Mouse (Mus musculus): ENCODE measurements around the gene Fam216a. TPM values are rescaled to one million over a fixed set of nuclear protein-coding genes. Genes with fewer than 3 reads are reported as not detected.
A peak's percentile ranks its signal among the peaks of the same experiment; 100 is the strongest.

Fam216a gene
- polyA plus RNA-seq, 2 experiments: 17.1 to 18.1 TPM

- Histone ChIP-seq H3K4me1 (replicated peaks; ENCODE audit: control insufficient read depth in 2 of 2, insufficient read depth in 2 of 2, low read length in 1 of 2) (peaks cover 0 to 12% of the 10 kb centered on the region in 2 experiments; a peak in 2 of 4 replicates), H3K36me3 (replicated peaks; ENCODE audit: control insufficient read depth, insufficient read depth, low read depth) (no peaks in the 10 kb centered on the region; the same call in 1 of the 2 replicates), H3K27ac (no peak overlapping the region), H3K9me3 (ENCODE audit: control insufficient read depth, low read length) (no peaks in the 10 kb centered on the region), H3K4me3 (ENCODE audit: insufficient read depth in 1 of 2, low read depth in 2 of 2, low read length in 2 of 2) (no peak overlapping the region), H3K9ac (replicated peaks) (no peak overlapping the region), H3K27me3 (ENCODE audit: control insufficient read depth, insufficient read depth, low read length) (no peaks in the 10 kb centered on the region), H3K4me2 (ENCODE audit: low read depth) (no peak overlapping the region)
- 51% methylated on average over 3 of the region's 3 CpGs for WGBS (ENCODE audit: insufficient replicate concordance)
- DNase-seq (ENCODE audit: low read depth in 3 of 3, low spot score in 3 of 3) (peak in 2 of 3 experiments; percentile 15 to 24), ATAC-seq (ENCODE audit: insufficient read depth) (peak; percentile 23; the same call in 1 of the 2 replicates)
- TF ChIP-seq EP300 (IDR thresholded peaks at IDR 0.05; ENCODE audit: low read depth): no peak
- peak; percentile 72 for TF ChIP-seq CTCF (IDR thresholded peaks at IDR 0.05; ENCODE audit: low read depth)
Observed at GRCm38 (mm10) chr5:122318100-122318499, 54.1 kb downstream of the Fam216a start.

- ATAC-seq (ENCODE audit: insufficient read depth) (no peak), DNase-seq (ENCODE audit: low read depth in 3 of 3, low spot score in 3 of 3) (no peak)
- Histone ChIP-seq H3K36me3 (replicated peaks; ENCODE audit: control insufficient read depth, insufficient read depth, low read depth) (no peaks in the 10 kb centered on the region; the same call in 1 of the 2 replicates), H3K27ac (no peak overlapping the region), H3K4me3 (ENCODE audit: insufficient read depth in 1 of 2, low read depth in 2 of 2, low read length in 2 of 2) (no peak overlapping the region), H3K9me3 (ENCODE audit: control insufficient read depth, low read length) (no peaks in the 10 kb centered on the region), H3K4me1 (replicated peaks; ENCODE audit: control insufficient read depth in 2 of 2, insufficient read depth in 2 of 2, low read length in 1 of 2) (peaks cover 0 to 12% of the 10 kb centered on the region in 2 experiments; a peak in 2 of 4 replicates), H3K9ac (replicated peaks) (no peak overlapping the region), H3K27me3 (ENCODE audit: control insufficient read depth, insufficient read depth, low read length) (no peaks in the 10 kb centered on the region), H3K4me2 (ENCODE audit: low read depth) (no peak overlapping the region)
- 43% methylated on average over 11 of the region's 11 CpGs for WGBS (ENCODE audit: insufficient replicate concordance)
- TF ChIP-seq EP300 (IDR thresholded peaks at IDR 0.05; ENCODE audit: low read depth) (no peak), CTCF (IDR thresholded peaks at IDR 0.05; ENCODE audit: low read depth) (no peak)
Observed at GRCm38 (mm10) chr5:122317329-122318045, 54.7 kb downstream of the Fam216a start.

- H3K4me1 ChIP-seq (replicated peaks; ENCODE audit: control insufficient read depth in 2 of 2, insufficient read depth in 2 of 2, low read length in 1 of 2): peaks cover 0 to 12% of the 10 kb centered on the region in 2 experiments; a peak in 2 of 4 replicates
- H3K36me3 ChIP-seq (replicated peaks; ENCODE audit: control insufficient read depth, insufficient read depth, low read depth): no peaks in the 10 kb centered on the region; the same call in 1 of the 2 replicates
- no peak overlapping the region; a peak in 1 of 4 replicates for H3K4me3 ChIP-seq (ENCODE audit: insufficient read depth in 1 of 2, low read depth in 2 of 2, low read length in 2 of 2)
- H3K9me3 ChIP-seq (ENCODE audit: control insufficient read depth, low read length): no peaks in the 10 kb centered on the region
- H3K27ac ChIP-seq: no peak overlapping the region
- DNase-seq (ENCODE audit: low read depth in 3 of 3, low spot score in 3 of 3) (no peak), ATAC-seq (ENCODE audit: insufficient read depth) (peak; percentile 55; the same call in 1 of the 2 replicates)
- no peak overlapping the region for H3K9ac ChIP-seq (replicated peaks)
- H3K27me3 ChIP-seq (ENCODE audit: control insufficient read depth, insufficient read depth, low read length): no peaks in the 10 kb centered on the region
- no peak for TF ChIP-seq EP300 (IDR thresholded peaks at IDR 0.05; ENCODE audit: low read depth)
- TF ChIP-seq CTCF (IDR thresholded peaks at IDR 0.05; ENCODE audit: low read depth): no peak
- H3K4me2 ChIP-seq (ENCODE audit: low read depth): peak overlapping the region; percentile 28
- 13% methylated on average over 20 of the region's 20 CpGs for WGBS (ENCODE audit: insufficient replicate concordance)
Observed at GRCm38 (mm10) chr5:122314966-122315667, 57.0 kb downstream of the Fam216a start.

Other genes with a start within 250 kb of the Fam216a start
- gene Ccdc63, start 231.5 kb downstream of the Fam216a start, polyA plus RNA-seq (2012; rRNA removed): 0.01 and 0.13 TPM in 2 replicates
- not detected in 2 replicates for gene Ccdc63, start 231.5 kb downstream of the Fam216a start, polyA plus RNA-seq (2014; fragmentation: Nextera tagmentation; extraction: Ambion mirVana)
- gene Ppp1cc, start 214.1 kb downstream of the Fam216a start, polyA plus RNA-seq (2012; rRNA removed): 84.5 and 119 TPM in 2 replicates
- 139 and 165 TPM in 2 replicates for gene Ppp1cc, start 214.1 kb downstream of the Fam216a start, polyA plus RNA-seq (2014; fragmentation: Nextera tagmentation; extraction: Ambion mirVana)
- 1.2 and 1.3 TPM in 2 replicates for gene Hvcn1, start 165.6 kb downstream of the Fam216a start, polyA plus RNA-seq (2012; rRNA removed)
- gene Hvcn1, start 165.6 kb downstream of the Fam216a start, polyA plus RNA-seq (2014; fragmentation: Nextera tagmentation; extraction: Ambion mirVana): 1.5 and 1.6 TPM in 2 replicates
- gene Tctn1, start 107.9 kb downstream of the Fam216a start, polyA plus RNA-seq (2012; rRNA removed): 1.7 and 2.0 TPM in 2 replicates
- 0.50 and 0.58 TPM in 2 replicates for gene Tctn1, start 107.9 kb downstream of the Fam216a start, polyA plus RNA-seq (2014; fragmentation: Nextera tagmentation; extraction: Ambion mirVana)
- gene Pptc7, start 88.0 kb downstream of the Fam216a start, polyA plus RNA-seq (2012; rRNA removed): 3.5 and 3.6 TPM in 2 replicates
- gene Pptc7, start 88.0 kb downstream of the Fam216a start, polyA plus RNA-seq (2014; fragmentation: Nextera tagmentation; extraction: Ambion mirVana): 2.7 and 2.9 TPM in 2 replicates
- gene Rad9b, start 18.1 kb downstream of the Fam216a start, polyA plus RNA-seq (2012; rRNA removed): 1.8 and 2.3 TPM in 2 replicates
- 2.5 and 2.7 TPM in 2 replicates for gene Rad9b, start 18.1 kb downstream of the Fam216a start, polyA plus RNA-seq (2014; fragmentation: Nextera tagmentation; extraction: Ambion mirVana)
- gene Vps29, start 18.0 kb downstream of the Fam216a start, polyA plus RNA-seq (2012; rRNA removed): 35.2 and 48.1 TPM in 2 replicates
- gene Vps29, start 18.0 kb downstream of the Fam216a start, polyA plus RNA-seq (2014; fragmentation: Nextera tagmentation; extraction: Ambion mirVana): 125 and 130 TPM in 2 replicates
- gene Gpn3, start 488 bp downstream of the Fam216a start, polyA plus RNA-seq (2012; rRNA removed): 27.6 and 40.8 TPM in 2 replicates
- 60.5 and 63.9 TPM in 2 replicates for gene Gpn3, start 488 bp downstream of the Fam216a start, polyA plus RNA-seq (2014; fragmentation: Nextera tagmentation; extraction: Ambion mirVana)
- gene Arpc3, start 19.5 kb upstream of the Fam216a start, polyA plus RNA-seq (2012; rRNA removed): 146 and 180 TPM in 2 replicates
- 36.3 and 38.5 TPM in 2 replicates for gene Arpc3, start 19.5 kb upstream of the Fam216a start, polyA plus RNA-seq (2014; fragmentation: Nextera tagmentation; extraction: Ambion mirVana)
- gene Anapc7, start 49.3 kb upstream of the Fam216a start, polyA plus RNA-seq (2012; rRNA removed): 9.5 and 13.2 TPM in 2 replicates
- 9.0 TPM in 2 replicates for gene Anapc7, start 49.3 kb upstream of the Fam216a start, polyA plus RNA-seq (2014; fragmentation: Nextera tagmentation; extraction: Ambion mirVana)
- 18.9 and 25.9 TPM in 2 replicates for gene Atp2a2, start 129.9 kb upstream of the Fam216a start, polyA plus RNA-seq (2012; rRNA removed)
- 12.8 and 13.1 TPM in 2 replicates for gene Atp2a2, start 129.9 kb upstream of the Fam216a start, polyA plus RNA-seq (2014; fragmentation: Nextera tagmentation; extraction: Ambion mirVana)
- gene Ift81, start 242.2 kb upstream of the Fam216a start, polyA plus RNA-seq (2012; rRNA removed): 0.68 and 0.93 TPM in 2 replicates
- gene Ift81, start 242.2 kb upstream of the Fam216a start, polyA plus RNA-seq (2014; fragmentation: Nextera tagmentation; extraction: Ambion mirVana): 2.0 and 2.2 TPM in 2 replicates